Mouse (Mus musculus) spleen, adult 2 months (tissue): ENCODE measurements around the gene Slf2. TPM values are rescaled to one million over a fixed set of nuclear protein-coding genes. Genes with fewer than 3 reads are reported as not detected.
A peak's percentile ranks its signal among the peaks of the same experiment; 100 is the strongest.

Experiments
- DNase-seq, 2 experiments: peaks; one replicate each; pipeline versions ENCODE4 v3.0.0 to v3.0.0-alpha.2; 2012 to 2021; ENCODE audit warnings: low spot score in 2 of 2, low read depth in 1 of 2
- H3K27ac ChIP-seq: fragments of 200-500 bp; 2 replicates; pipeline ENCODE4 v1.5.1; 2012; ENCODE audit warnings: low read length, inconsistent platforms; ENCODE audit not compliant: insufficient read depth
- H3K27me3 ChIP-seq: fragments of 200-500 bp; 2 replicates; pipeline ENCODE4 v1.6.1; 2012; ENCODE audit warnings: mild to moderate bottlenecking, moderate library complexity, low read length, inconsistent platforms; ENCODE audit not compliant: control insufficient read depth, insufficient read depth
- H3K36me3 ChIP-seq: fragments of 200-500 bp; 2 replicates; pipeline ENCODE4 v1.6.1; 2012; ENCODE audit warnings: mild to moderate bottlenecking, low read length, inconsistent platforms; ENCODE audit not compliant: control insufficient read depth, insufficient read depth
- H3K4me1 ChIP-seq: fragments of 200-500 bp; 2 replicates; pipeline ENCODE4 v1.6.1; 2011; ENCODE audit warnings: inconsistent platforms; ENCODE audit not compliant: control insufficient read depth, insufficient read depth, insufficient read length
- H3K4me3 ChIP-seq: fragments of 200-500 bp; 2 replicates; pipeline ENCODE4 v1.5.1; 2011; ENCODE audit warnings: mild to moderate bottlenecking, inconsistent platforms; ENCODE audit not compliant: insufficient read depth, insufficient read length; ENCODE audit errors: extremely low read depth
- CTCF ChIP-seq: fragments of 200-500 bp; IDR thresholded peaks from 2 replicates; pipeline ENCODE4 v1.5.1; 2011; ENCODE audit warnings: mild to moderate bottlenecking, inconsistent platforms; ENCODE audit not compliant: insufficient read depth, insufficient read length, insufficient replicate concordance; ENCODE audit errors: extremely low read depth
- POLR2A ChIP-seq: fragments of 200-500 bp; IDR thresholded peaks from 2 replicates; pipeline ENCODE4 v1.6.1; 2011; ENCODE audit warnings: low read depth, low read length, inconsistent platforms
- whole genome bisulfite sequencing: fragments of 180-500 bp; shearing (Covaris S2); methylation state at CpG from one replicate; pipeline ENCODE4 v1.1.7; 2018; 5-methylcytosine and 5-hydroxymethylcytosine counted together
- polyA plus RNA-seq: library from polyadenylated mRNA; depleted of rRNA; stranded (reverse); fragments of >200 nt; gene quantifications from 2 replicates; pipeline ENCODE4 v1.2.3, GENCODE M21; 2012

The Slf2 gene
- polyA plus RNA-seq, 1 experiment: 26.8 TPM

DNA sequence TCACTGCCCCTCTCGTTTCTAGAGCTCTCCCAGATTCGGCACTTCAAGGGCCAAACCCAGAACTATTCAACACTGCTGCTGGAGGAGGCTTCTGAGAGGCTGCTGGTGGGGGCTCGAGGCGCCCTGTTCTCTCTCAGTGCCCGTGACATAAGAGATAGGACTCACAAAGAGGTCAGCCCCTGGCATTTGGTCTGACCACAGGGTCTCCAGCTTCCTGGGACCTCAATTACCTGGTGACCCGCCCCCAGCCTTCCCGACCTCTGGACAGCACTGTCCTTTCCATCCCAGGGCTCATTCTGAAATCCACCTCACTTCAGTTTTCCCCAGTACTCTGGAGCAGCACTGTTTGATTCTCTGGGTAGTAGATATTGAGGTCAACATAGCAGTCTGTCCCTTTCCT lies 61.8 kb downstream of the Slf2 start:
- no peak overlapping the region for H3K27ac ChIP-seq
- no peak overlapping the region for H3K4me3 ChIP-seq
- peaks cover 7% of the 10 kb centered on the region for H3K4me1 ChIP-seq
- H3K27me3 ChIP-seq: peaks cover 12% of the 10 kb centered on the region
- 59% methylated on average over 7 of the region's 7 CpGs for WGBS
- no peak for TF ChIP-seq POLR2A
- no peak for TF ChIP-seq CTCF
- no peaks in the 10 kb centered on the region for H3K36me3 ChIP-seq
- no peak for DNase-seq

GRCm38 (mm10) chr19:44997786-44998185 lies 66.8 kb downstream of the Slf2 start:
- no peaks in the 10 kb centered on the region for H3K27me3 ChIP-seq
- WGBS: 92% methylated on average over 11 of the region's 11 CpGs
- no peak overlapping the region for H3K27ac ChIP-seq
- peaks cover 1% of the 10 kb centered on the region; the same call in 1 of the 2 replicates for H3K36me3 ChIP-seq
- H3K4me1 ChIP-seq: no peaks in the 10 kb centered on the region
- DNase-seq: no peak
- TF ChIP-seq POLR2A (no peak), CTCF (no peak)
- no peak overlapping the region for H3K4me3 ChIP-seq

DNA sequence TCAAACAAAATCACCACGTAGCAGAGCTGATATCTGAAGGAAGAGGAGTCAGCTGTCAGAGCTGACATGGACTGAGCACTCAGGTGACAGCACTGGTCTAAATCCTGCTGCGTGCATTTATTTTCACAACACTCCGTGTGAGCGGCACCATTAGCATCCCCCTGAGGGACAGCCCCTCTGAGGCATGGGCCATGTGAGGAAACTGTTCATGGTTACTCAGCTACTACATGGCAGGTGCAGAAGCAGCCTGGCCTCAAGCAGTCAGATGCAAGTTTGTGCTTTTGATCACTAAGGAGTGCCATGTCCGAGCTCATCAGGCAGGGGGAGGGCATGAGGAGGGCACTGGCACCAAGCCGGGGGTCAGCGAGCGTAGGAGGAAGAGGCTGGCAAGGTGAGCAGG lies 68.7 kb downstream of the Slf2 start:
- whole genome bisulfite sequencing: 89% methylated on average over 8 of the region's 8 CpGs
- DNase-seq: no peak
- no peak overlapping the region for H3K4me3 ChIP-seq
- H3K4me1 ChIP-seq: no peaks in the 10 kb centered on the region
- no peak for TF ChIP-seq POLR2A
- TF ChIP-seq CTCF: no peak
- H3K27ac ChIP-seq: no peak overlapping the region
- no peaks in the 10 kb centered on the region for H3K27me3 ChIP-seq
- peaks cover 1% of the 10 kb centered on the region for H3K36me3 ChIP-seq

- no peak for TF ChIP-seq CTCF
- Histone ChIP-seq H3K36me3 (peaks cover 1% of the 10 kb centered on the region), H3K27ac (no peak overlapping the region), H3K4me3 (no peak overlapping the region), H3K27me3 (no peaks in the 10 kb centered on the region), H3K4me1 (peaks cover 4% of the 10 kb centered on the region; the same call in 1 of the 2 replicates)
- no peak for DNase-seq
- WGBS: 67% methylated on average over 3 of the region's 3 CpGs
Observed at GRCm38 (mm10) chr19:45002301-45002700, 71.3 kb downstream of the Slf2 start.

GRCm38 (mm10) chr19:45003740-45004516 lies 73.0 kb downstream of the Slf2 start:
- no peaks in the 10 kb centered on the region for H3K27me3 ChIP-seq
- H3K4me3 ChIP-seq: no peak overlapping the region
- WGBS: 89% methylated on average over 7 of the region's 7 CpGs
- peaks cover 6% of the 10 kb centered on the region; the same call in 1 of the 2 replicates for H3K4me1 ChIP-seq
- peaks cover 1% of the 10 kb centered on the region for H3K36me3 ChIP-seq
- no peak for DNase-seq
- H3K27ac ChIP-seq: no peak overlapping the region
- TF ChIP-seq CTCF: no peak
- no peak for TF ChIP-seq POLR2A

DNA sequence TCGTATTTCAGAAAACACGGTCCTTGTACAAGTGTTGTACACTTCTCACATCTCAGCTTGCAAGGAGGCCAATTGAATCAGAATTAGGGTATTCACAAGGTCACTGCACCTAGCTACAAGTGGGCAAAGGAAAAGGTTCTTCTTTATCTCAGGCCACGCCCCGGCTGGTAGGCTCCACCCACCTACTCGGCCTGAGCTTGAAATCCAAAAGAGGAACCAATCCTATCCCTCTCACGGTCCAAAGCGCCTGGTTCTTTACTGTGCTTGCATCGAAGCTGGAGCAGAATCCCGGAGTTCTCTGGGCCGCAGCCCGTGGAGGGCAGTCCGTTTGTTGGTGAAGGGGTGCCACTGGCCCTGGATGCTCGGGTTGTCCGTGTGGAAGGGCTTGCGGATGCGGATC lies 74.5 kb downstream of the Slf2 start, which contains the start of gene Twnk:
Gene Twnk, plus strand, starts transcription at position 220 of the 400 bp plus-strand sequence.
- TF ChIP-seq CTCF (no peak), POLR2A (no peak)
- peak; percentile 71 to 84 for DNase-seq
- Histone ChIP-seq H3K4me3 (peak within 1 kb of the TSS; percentile 97), H3K27me3 (no peaks in the 10 kb centered on the region), H3K27ac (peak within 1 kb of the TSS; percentile 89), H3K4me1 (peaks cover 6% of the 10 kb centered on the region; the same call in 1 of the 2 replicates), H3K36me3 (peaks cover 4% of the 10 kb centered on the region)
- 8% methylated on average over 16 of the region's 16 CpGs for WGBS
